Mouse (Mus musculus) embryonic facial prominence, embryonic 12.5 days (tissue): ENCODE results near the gene Ube2i. TPM values are rescaled to one million over a fixed set of nuclear protein-coding genes. Genes with fewer than 3 reads are reported as not detected.
"Not testable (repeated sequence)": the region's sequence is repeated elsewhere in the genome, so short reads cannot be mapped to it uniquely, and the experiment has no call there.

ENCODE experiments used
- ATAC-seq: fragments of 200-750 bp; cut with Nextera tagmentation; 2 replicates; pipeline ENCODE4 v1.8.0; 2017; ENCODE audit not compliant: insufficient number of reproducible peaks, insufficient read depth, low FRiP score, low TSS enrichment
- H3K27ac ChIP-seq: fragments of 300-500 bp; sonication (generic); 2 replicates; pipeline ENCODE4 v1.5.1; 2016; ENCODE audit warnings: mild to moderate bottlenecking
- H3K27me3 ChIP-seq: fragments of 300-500 bp; sonication (generic); 2 replicates; pipeline ENCODE4 v1.6.1; 2016; ENCODE audit warnings: mild to moderate bottlenecking, moderate library complexity
- H3K36me3 ChIP-seq: fragments of 300-500 bp; sonication (generic); 2 replicates; pipeline ENCODE4 v1.6.1; 2016; ENCODE audit warnings: mild to moderate bottlenecking
- H3K4me1 ChIP-seq: fragments of 300-500 bp; sonication (generic); 2 replicates; pipeline ENCODE4 v1.6.1; 2016
- H3K4me2 ChIP-seq: fragments of 300-500 bp; sonication (generic); replicated peaks from 2 replicates; pipeline ENCODE4 v1.6.1; 2016; ENCODE audit warnings: mild to moderate bottlenecking, moderate library complexity
- H3K4me3 ChIP-seq: fragments of 300-500 bp; sonication (generic); 2 replicates; pipeline ENCODE4 v1.5.1; 2016; ENCODE audit warnings: mild to moderate bottlenecking
- H3K9ac ChIP-seq: fragments of 300-500 bp; sonication (generic); 2 replicates; pipeline ENCODE4 v1.6.1; 2016; ENCODE audit warnings: mild to moderate bottlenecking, moderate library complexity
- H3K9me3 ChIP-seq: fragments of 300-500 bp; sonication (generic); 2 replicates; pipeline ENCODE4 v1.6.1; 2016; ENCODE audit warnings: mild to moderate bottlenecking, moderate library complexity
- WGBS: fragments of 180-500 bp; shearing (Covaris S2); methylation state at CpG from one replicate; pipeline ENCODE4 v1.1.7; 2016; 5-methylcytosine and 5-hydroxymethylcytosine counted together
- microRNA-seq: library from miRNA; unstranded; fragments of <30 nt; microRNA quantifications from one replicate; pipeline ENCODE4, GENCODE M21; 2017
- polyA plus RNA-seq: library from polyadenylated mRNA; unstranded; fragments of >200 nt; fragmentation: Nextera tagmentation; extraction: Ambion mirVana; gene quantifications from 2 replicates; pipeline ENCODE4 v1.2.1, GENCODE M21; 2016

Ube2i gene
- polyA plus RNA-seq, 1 experiment from 2014 or later, result 798 TPM

DNA sequence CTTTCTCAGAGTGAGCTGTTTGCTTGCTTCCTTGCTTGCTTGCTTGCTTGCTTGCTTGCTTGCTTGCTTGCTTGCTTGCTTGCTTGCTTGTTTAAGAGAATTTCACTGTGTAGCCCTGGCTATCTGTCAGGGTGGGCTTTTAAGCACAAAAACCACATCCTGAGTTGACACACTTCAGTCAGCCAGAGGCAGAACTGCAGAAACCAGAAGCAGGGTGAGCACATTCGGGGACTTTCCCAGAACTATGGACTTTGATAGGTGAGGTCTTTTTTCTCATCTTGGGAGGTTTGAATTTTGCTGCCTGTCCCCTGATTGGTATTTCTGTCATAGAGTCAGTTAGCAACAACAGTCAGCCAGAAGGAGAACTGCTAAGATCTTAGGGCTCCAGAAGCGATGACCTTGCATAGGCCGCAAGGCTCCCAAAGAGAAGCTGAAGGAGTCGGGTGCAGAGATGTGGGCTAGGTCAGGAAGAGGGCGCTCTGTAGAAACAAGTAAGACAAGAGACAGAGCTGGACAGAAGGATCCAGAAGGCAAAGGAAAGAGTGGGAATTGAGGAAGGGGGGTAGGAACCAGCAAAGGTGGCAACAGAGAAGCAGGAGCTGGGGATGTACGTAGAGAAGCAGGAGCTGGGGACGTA lies 49.7 kb downstream of the Ube2i start:
- Histone ChIP-seq H3K27me3 (no peaks in the 10 kb centered on the region), H3K9me3 (no peaks in the 10 kb centered on the region), H3K4me2 (no peak overlapping the region), H3K9ac (no peak overlapping the region), H3K36me3 (peaks cover 44% of the 10 kb centered on the region), H3K27ac (no peak overlapping the region), H3K4me3 (no peak overlapping the region), H3K4me1 (peaks cover 12% of the 10 kb centered on the region)
- WGBS, result 89% methylated on average over 7 of the region's 7 CpGs
- ATAC-seq, result no peak

GRCm38 (mm10) chr17:25222951-25223601 lies 51.3 kb downstream of the Ube2i start:
- ATAC-seq, result no peak
- Histone ChIP-seq H3K27me3 (no peaks in the 10 kb centered on the region), H3K4me1 (peaks cover 12% of the 10 kb centered on the region), H3K36me3 (peaks cover 47% of the 10 kb centered on the region), H3K9ac (no peak overlapping the region), H3K4me2 (peak overlapping the region; percentile 79), H3K27ac (peak overlapping the region; percentile 19; the same call in 1 of the 2 replicates), H3K9me3 (no peaks in the 10 kb centered on the region), H3K4me3 (peak overlapping the region; percentile 39)
- WGBS, result 41% methylated on average over 6 of the region's 6 CpGs

GRCm38 (mm10) chr17:25222504-25222940 lies 51.9 kb downstream of the Ube2i start:
- peak overlapping the region; percentile 19; the same call in 1 of the 2 replicates for H3K27ac ChIP-seq
- peak overlapping the region; percentile 39 for H3K4me3 ChIP-seq
- 0 out of 2 replicates have a peak, but pooled peaks have one; percentile 25 for ATAC-seq
- not testable (repeated sequence) for H3K27me3 ChIP-seq, H3K9me3 ChIP-seq, H3K9ac ChIP-seq
- peaks cover 12% of the 10 kb centered on the region for H3K4me1 ChIP-seq
- WGBS, result 17% methylated on average over 14 of the region's 28 CpGs
- H3K4me2 ChIP-seq, result peak overlapping the region; percentile 79
- H3K36me3 ChIP-seq, result peaks cover 45% of the 10 kb centered on the region

- Histone ChIP-seq H3K27me3 (no peaks in the 10 kb centered on the region), H3K9ac (peak overlapping the region; percentile 45), H3K4me1 (peaks cover 12% of the 10 kb centered on the region), H3K27ac (no peak overlapping the region; the same call in 1 of the 2 replicates), H3K4me3 (peak overlapping the region; percentile 39), H3K9me3 (no peaks in the 10 kb centered on the region), H3K36me3 (peaks cover 39% of the 10 kb centered on the region), H3K4me2 (peak overlapping the region; percentile 79)
- WGBS, result 1% methylated on average over 18 of the region's 30 CpGs
- ATAC-seq, result peak; percentile 81
Observed at GRCm38 (mm10) chr17:25221821-25222503, 52.5 kb downstream of the Ube2i start.

- no peaks in the 10 kb centered on the region for H3K9me3 ChIP-seq
- ATAC-seq, result no peak
- H3K4me3 ChIP-seq, result no peak overlapping the region
- no peak overlapping the region for H3K4me2 ChIP-seq
- H3K36me3 ChIP-seq, result peaks cover 37% of the 10 kb centered on the region
- no peak overlapping the region for H3K27ac ChIP-seq
- H3K9ac ChIP-seq, result no peak overlapping the region
- 74% methylated on average over 1 of the region's 1 CpGs for WGBS
- H3K4me1 ChIP-seq, result peaks cover 12% of the 10 kb centered on the region
- H3K27me3 ChIP-seq, result no peaks in the 10 kb centered on the region
Observed at GRCm38 (mm10) chr17:25220746-25221145, 53.7 kb downstream of the Ube2i start.

DNA sequence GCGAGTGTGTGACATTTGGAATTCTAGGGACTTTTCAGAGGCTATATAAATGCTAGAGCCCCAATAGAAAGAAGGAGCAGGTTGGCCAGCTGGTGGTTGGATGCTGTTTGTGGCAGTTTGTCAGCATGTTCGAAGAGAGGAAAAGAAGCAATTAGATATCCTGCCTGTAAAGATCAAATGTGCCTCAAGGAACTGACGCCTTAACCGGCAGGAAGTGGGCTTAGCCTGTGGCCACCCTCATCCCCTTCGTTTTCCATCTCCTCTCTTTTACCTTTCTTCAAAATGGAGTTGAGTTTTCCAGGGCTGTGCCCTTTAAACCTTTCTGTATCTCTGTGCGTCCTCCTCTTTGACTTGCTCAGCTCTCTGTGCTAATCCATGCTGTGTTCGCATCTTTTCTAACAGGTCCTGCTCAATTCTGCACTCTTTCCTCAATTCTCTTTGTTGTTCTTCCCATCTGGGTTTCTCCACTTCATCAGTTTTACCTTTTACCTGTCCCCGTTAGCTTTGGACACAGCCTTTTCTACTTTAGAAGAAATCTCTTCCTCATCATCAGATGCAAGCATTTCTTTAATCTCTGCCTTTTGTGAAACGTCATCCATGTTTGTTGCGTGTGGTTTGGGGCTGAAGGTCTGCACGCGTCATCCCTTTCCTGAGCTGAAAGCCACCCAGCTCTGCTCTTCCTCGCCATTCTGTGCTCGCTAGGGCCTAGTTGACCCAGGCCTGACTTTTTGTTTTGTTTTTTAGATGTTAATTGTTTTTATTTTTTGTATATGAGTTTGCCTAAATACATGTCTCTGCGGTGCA lies 54.7 kb downstream of the Ube2i start:
- H3K36me3 ChIP-seq, result peaks cover 46% of the 10 kb centered on the region
- WGBS, result 90% methylated on average over 15 of the region's 15 CpGs
- peaks cover 12% of the 10 kb centered on the region for H3K4me1 ChIP-seq

GRCm38 (mm10) chr17:25218967-25219366 lies 55.5 kb downstream of the Ube2i start:
- H3K36me3 ChIP-seq, result peaks cover 53% of the 10 kb centered on the region

More for the DNA sequence above, 54.7 kb downstream of the Ube2i start:
- Histone ChIP-seq H3K4me2 (no peak overlapping the region), H3K9me3 (no peaks in the 10 kb centered on the region), H3K27ac (no peak overlapping the region), H3K9ac (no peak overlapping the region; the same call in 1 of the 2 replicates), H3K27me3 (no peaks in the 10 kb centered on the region), H3K4me3 (no peak overlapping the region)
- ATAC-seq, result no peak

GRCm38 (mm10) chr17:25215431-25215830 lies 59.0 kb downstream of the Ube2i start:
- H3K36me3 ChIP-seq, result peaks cover 77% of the 10 kb centered on the region
- 85% methylated on average over 3 of the region's 3 CpGs for WGBS

More at GRCm38 (mm10) chr17:25218967-25219366, 55.5 kb downstream of the Ube2i start:
- Histone ChIP-seq H3K9me3 (no peaks in the 10 kb centered on the region), H3K4me2 (no peak overlapping the region), H3K4me1 (peaks cover 12% of the 10 kb centered on the region), H3K27ac (no peak overlapping the region), H3K9ac (no peak overlapping the region), H3K27me3 (no peaks in the 10 kb centered on the region), H3K4me3 (no peak overlapping the region)
- WGBS, result 89% methylated on average over 9 of the region's 9 CpGs
- ATAC-seq, result no peak

More at GRCm38 (mm10) chr17:25215431-25215830, 59.0 kb downstream of the Ube2i start:
- no peak overlapping the region for H3K4me2 ChIP-seq
- no peak overlapping the region for H3K27ac ChIP-seq
- H3K4me1 ChIP-seq, result no peaks in the 10 kb centered on the region
- ATAC-seq, result no peak
- H3K9me3 ChIP-seq, result no peaks in the 10 kb centered on the region
- no peak overlapping the region for H3K9ac ChIP-seq
- no peak overlapping the region for H3K4me3 ChIP-seq
- H3K27me3 ChIP-seq, result no peaks in the 10 kb centered on the region

Small RNA genes within 50 kb of the gene (microRNA-seq; reads per million reads assigned to microRNA genes)
- gene Mir3547, result 1.5 reads per million

Other genes with a start within 250 kb of the Ube2i start
- gene Tmem204, start 191.0 kb downstream of the Ube2i start, polyA plus RNA-seq, result 13.2 and 15.5 TPM in 2 replicates
- gene Telo2, start 158.7 kb downstream of the Ube2i start, polyA plus RNA-seq, result 49.1 and 51.0 TPM in 2 replicates
- gene Ptx4, start 153.9 kb downstream of the Ube2i start, polyA plus RNA-seq, result 0.48 and 0.88 TPM in 2 replicates
- 27.1 and 27.4 TPM in 2 replicates for gene Clcn7, start 141.2 kb downstream of the Ube2i start, polyA plus RNA-seq
- not detected in 2 replicates for gene Ccdc154, start 112.2 kb downstream of the Ube2i start, polyA plus RNA-seq
- not detected in 2 replicates for gene Gm38655, start 99.2 kb downstream of the Ube2i start, polyA plus RNA-seq
- 35.1 and 35.3 TPM in 2 replicates for gene BC003965, start 90.1 kb downstream of the Ube2i start, polyA plus RNA-seq
- 10.6 and 12.9 TPM in 2 replicates for gene Unkl, start 86.2 kb downstream of the Ube2i start, polyA plus RNA-seq
- gene Gnptg, start 34.5 kb downstream of the Ube2i start, polyA plus RNA-seq, result 34.1 and 34.9 TPM in 2 replicates
- 63.7 and 65.8 TPM in 2 replicates for gene Tsr3, start 34.5 kb downstream of the Ube2i start, polyA plus RNA-seq
- gene Baiap3, start 18.3 kb downstream of the Ube2i start, polyA plus RNA-seq, result 1.5 and 1.9 TPM in 2 replicates
- not detected in 2 replicates for gene Prss34, start 23.8 kb upstream of the Ube2i start, polyA plus RNA-seq
- gene Prss28, start 34.0 kb upstream of the Ube2i start, polyA plus RNA-seq, result 0.19 TPM in 1 of 2 replicates, not detected in the other
- not detected in 2 replicates for gene Prss29, start 44.0 kb upstream of the Ube2i start, polyA plus RNA-seq
- not detected in 2 replicates for gene Tpsab1, start 70.9 kb upstream of the Ube2i start, polyA plus RNA-seq
- gene Tpsb2, start 91.7 kb upstream of the Ube2i start, polyA plus RNA-seq, result not detected in 2 replicates
- 0.31 TPM in 1 of 2 replicates, not detected in the other for gene Tpsg1, start 94.7 kb upstream of the Ube2i start, polyA plus RNA-seq
- gene Cacna1h, start 159.2 kb upstream of the Ube2i start, polyA plus RNA-seq, result 8.7 and 11.9 TPM in 2 replicates
- 0.13 and 0.22 TPM in 2 replicates for gene Tekt4, start 180.0 kb upstream of the Ube2i start, polyA plus RNA-seq
- 0.47 and 0.55 TPM in 2 replicates for gene Sstr5, start 222.7 kb upstream of the Ube2i start, polyA plus RNA-seq